In the genomic region with DNA sequence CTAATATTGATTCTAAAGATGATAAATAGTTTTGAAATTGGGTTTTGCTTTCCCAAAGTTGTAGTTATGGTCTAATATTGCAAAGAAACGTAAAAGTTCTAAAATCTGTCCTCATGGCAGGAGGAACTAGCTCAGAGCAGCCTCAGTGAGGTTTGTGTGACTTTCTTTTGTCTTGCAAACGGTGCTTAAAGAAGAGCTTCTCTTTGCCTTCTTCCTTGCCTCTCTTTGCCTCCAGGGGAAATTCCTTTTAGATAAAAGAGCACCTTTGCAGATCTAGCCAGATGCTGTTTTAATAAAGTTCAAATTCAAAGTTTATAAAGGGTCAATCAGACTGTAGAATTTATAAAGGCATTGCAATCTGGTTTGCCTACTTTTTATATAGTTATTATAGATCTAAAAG, we compare ENCODE assay signal across 3 mouse cellular contexts.
DNase-seq lines count a peak whose midpoint lies in the region.

No protein-coding gene starts in this region.

- peak; percentile 42 for DNase-seq in ES-CJ7 (ENCODE audit: low read depth, low spot score)
- DNase-seq in R1 (ENCODE audit: low read depth, low spot score) = peak; percentile 61
- peak; percentile 66 for DNase-seq in ZHBTc4 (ENCODE audit: low read depth, low spot score)
